Mouse (Mus musculus) urinary bladder, postnatal 36 days (tissue): ENCODE data around the gene Cacna1e.

ENCODE experiments used
- DNase-seq, 2 experiments: peaks; one replicate each; pipeline ENCODE4 v3.0.0; 2022; ENCODE audit warnings: low spot score in 2 of 2, mixed read lengths in 1 of 2

Gene Cacna1e

GRCm38 (mm10) chr1:154515350-154515749 lies 369.0 kb downstream of the Cacna1e start:
- DNase-seq: no peak

- DNase-seq: no peak
Observed at GRCm38 (mm10) chr1:154511736-154512135, 372.6 kb downstream of the Cacna1e start.

- DNase-seq: no peak
Observed at GRCm38 (mm10) chr1:154504005-154504404, 380.3 kb downstream of the Cacna1e start.

GRCm38 (mm10) chr1:154500869-154501268 lies 383.4 kb downstream of the Cacna1e start:
- no peak for DNase-seq

GRCm38 (mm10) chr1:154500187-154500866 lies 384.0 kb downstream of the Cacna1e start:
- no peak for DNase-seq

GRCm38 (mm10) chr1:154498821-154499220 lies 385.5 kb downstream of the Cacna1e start:
- DNase-seq: no peak

- DNase-seq: no peak
Observed at GRCm38 (mm10) chr1:154491071-154491470, 393.2 kb downstream of the Cacna1e start.

GRCm38 (mm10) chr1:154476671-154477070 lies 407.6 kb downstream of the Cacna1e start:
- DNase-seq: no peak

GRCm38 (mm10) chr1:154475706-154476105 lies 408.6 kb downstream of the Cacna1e start:
- no peak for DNase-seq

GRCm38 (mm10) chr1:154474156-154474555 lies 410.1 kb downstream of the Cacna1e start:
- DNase-seq: no peak

DNA sequence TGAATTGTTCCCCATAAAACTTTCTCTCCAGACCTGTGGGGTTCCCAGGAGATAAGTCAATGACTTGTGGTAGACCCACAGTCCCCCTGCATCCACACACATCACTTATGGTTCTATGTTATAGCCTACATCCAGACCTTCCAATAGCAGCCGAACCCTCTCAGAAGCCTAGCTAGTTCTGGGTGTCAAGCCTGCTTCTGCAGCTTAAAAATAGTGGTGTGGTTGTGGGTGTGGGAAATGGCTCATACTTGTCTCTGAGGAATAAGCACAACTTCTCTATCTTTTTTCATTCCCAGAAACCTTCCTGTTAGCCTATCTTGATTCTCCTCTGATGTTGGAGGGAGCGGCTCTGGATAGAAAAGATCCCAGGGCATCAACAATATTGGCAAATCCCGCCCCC lies 417.0 kb downstream of the Cacna1e start:
- no peak for DNase-seq

- no peak for DNase-seq
Observed at GRCm38 (mm10) chr1:154461521-154461920, 422.8 kb downstream of the Cacna1e start.

GRCm38 (mm10) chr1:154460067-154460466 lies 424.2 kb downstream of the Cacna1e start:
- DNase-seq: no peak

DNA sequence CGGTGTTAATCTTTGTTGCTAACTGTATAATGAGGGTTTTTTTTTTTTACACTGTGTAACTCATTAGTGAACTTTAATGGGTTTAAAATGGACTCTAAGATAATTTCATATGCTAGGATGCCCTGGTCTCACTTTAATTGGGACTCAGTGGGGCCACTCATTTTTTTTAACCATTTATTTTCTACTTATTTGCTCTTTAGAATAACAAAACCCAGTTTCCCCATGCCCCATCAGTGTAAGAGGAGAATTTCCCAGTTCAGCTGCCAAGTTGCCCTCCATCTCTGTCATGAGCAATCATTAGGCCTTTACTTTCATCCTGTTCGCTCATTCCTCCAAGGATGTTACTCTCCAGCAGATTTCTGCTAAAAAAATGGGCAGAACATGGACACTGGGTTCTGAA lies 425.7 kb downstream of the Cacna1e start:
- no peak for DNase-seq

DNA sequence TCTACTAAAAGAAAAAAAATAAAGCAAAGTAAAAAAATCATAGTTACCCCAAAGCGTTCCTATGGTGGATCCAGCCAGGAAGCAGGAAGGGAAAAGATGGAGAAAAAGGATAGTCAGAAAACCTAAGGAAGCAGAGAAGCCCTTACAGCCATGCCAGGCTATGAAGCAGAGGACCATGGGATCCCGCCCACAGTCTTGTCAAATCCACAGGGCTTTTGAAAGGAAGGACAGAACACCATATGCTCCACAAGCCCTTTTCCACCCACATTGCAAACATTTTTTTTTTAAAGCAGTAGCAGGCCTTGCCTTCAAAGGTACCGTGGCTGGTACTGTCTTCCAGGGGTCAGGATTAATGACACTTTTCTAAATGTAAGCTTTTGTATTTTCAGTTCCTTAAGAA lies 433.5 kb downstream of the Cacna1e start:
- no peak for DNase-seq

- no peak for DNase-seq
Observed at GRCm38 (mm10) chr1:154446456-154446855, 437.8 kb downstream of the Cacna1e start.

GRCm38 (mm10) chr1:154433520-154433919 lies 450.8 kb downstream of the Cacna1e start:
- no peak for DNase-seq

- no peak for DNase-seq
Observed at GRCm38 (mm10) chr1:154433112-154433511, 451.2 kb downstream of the Cacna1e start.

DNA sequence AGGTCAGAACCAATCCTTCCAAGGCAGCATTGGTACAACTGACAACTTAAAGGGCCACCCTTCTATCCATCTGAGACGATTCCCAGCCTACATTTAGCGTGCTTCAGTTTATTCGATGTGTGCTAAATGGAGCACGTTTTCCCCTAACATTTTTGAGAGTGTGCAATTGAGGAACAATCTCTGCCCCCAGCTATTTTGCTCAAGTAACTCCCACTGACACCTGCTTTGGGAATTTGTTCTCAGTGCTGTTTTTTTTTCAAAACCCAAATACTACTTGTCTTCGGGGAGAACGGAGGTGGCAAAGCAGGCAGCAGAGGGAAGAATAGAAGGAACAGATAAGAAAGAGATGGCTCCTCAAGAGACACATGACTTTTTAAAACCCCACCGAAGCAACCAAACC lies 456.0 kb downstream of the Cacna1e start:
- no peak for DNase-seq

- no peak for DNase-seq
Observed at GRCm38 (mm10) chr1:154418278-154418677, 466.0 kb downstream of the Cacna1e start.

GRCm38 (mm10) chr1:154416384-154417155 lies 467.7 kb downstream of the Cacna1e start:
- DNase-seq: no peak

DNA sequence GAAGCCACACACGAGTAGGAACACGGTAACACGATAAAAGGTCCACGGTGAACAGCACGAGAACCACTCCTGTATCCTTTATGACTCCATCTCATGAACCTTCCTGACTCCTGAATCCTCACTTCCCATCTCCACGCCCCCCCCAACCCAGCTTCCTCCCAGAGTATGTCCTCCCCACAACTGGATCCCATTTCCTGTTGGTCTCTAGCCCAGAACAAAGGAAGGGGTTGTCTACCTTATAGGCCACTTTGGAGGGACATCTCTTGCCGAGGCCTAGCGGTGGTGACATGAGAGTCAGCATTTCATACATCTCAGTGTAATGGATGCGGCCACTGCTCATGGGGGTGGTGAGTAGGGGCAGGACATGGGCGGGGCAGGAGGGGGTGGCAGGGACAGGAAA lies 468.5 kb downstream of the Cacna1e start:
- no peak for DNase-seq

DNA sequence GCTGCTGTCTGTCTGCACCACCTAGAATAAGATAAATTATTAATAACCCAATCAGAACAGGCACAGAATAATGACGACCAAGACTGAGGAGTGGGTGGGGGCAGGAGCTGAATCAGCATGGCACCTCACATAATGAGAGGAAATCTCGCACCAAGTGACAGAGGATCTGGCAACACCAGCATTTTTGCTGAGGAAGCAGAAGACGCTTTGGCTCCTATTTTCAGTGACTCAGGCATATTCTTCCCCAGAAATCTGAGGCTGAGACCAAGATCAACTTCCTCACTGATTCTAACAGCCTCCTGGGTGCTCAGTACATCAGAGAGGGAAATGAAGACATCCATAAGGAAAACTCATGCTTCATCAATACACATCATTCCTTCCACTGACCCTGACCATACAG lies 471.2 kb downstream of the Cacna1e start:
- no peak for DNase-seq
